Mouse (Mus musculus) neutrophil, adult 83 days (primary cell): ENCODE results near the gene Oxsr1. TPM values are rescaled to one million over a fixed set of nuclear protein-coding genes. Genes with fewer than 3 reads are reported as not detected.

Source experiments
- total RNA-seq, 2 experiments: library from RNA; stranded (reverse); gene quantifications; one replicate each; pipeline ENCODE4 v1.2.4; 2023

Gene Oxsr1
- total RNA-seq: 10 to 100 TPM; 24.2 to 25.8 TPM

GRCm38 (mm10) chr9:119322289-119323259 is at the start of gene Oxsr1:
Gene Oxsr1, minus strand, starts transcription at chr9:119322427.

GRCm38 (mm10) chr9:119365284-119365683 is 43.1 kb upstream of the Oxsr1 start, which contains the start of gene Slc22a14:
Gene Slc22a14, minus strand, starts transcription at chr9:119365553.

GRCm38 (mm10) chr9:119357331-119358057 is 35.3 kb upstream of the Oxsr1 start, which contains the start of gene Xylb:
Gene Xylb, plus strand, starts transcription at chr9:119357381.

GRCm38 (mm10) chr9:119340909-119341816 is 18.9 kb upstream of the Oxsr1 start, which contains the start of gene Myd88:
Gene Myd88, minus strand, starts transcription at chr9:119341411.

GRCm38 (mm10) chr9:119339558-119340211 is 17.5 kb upstream of the Oxsr1 start, which contains the start of gene Acaa1a:
Gene Acaa1a, plus strand, starts transcription at chr9:119339676.

GRCm38 (mm10) chr9:119208998-119209397 is 113.2 kb downstream of the Oxsr1 start, which contains the start of gene Slc22a13:
Gene Slc22a13, minus strand, starts transcription at chr9:119209098.

Other genes with a start within 250 kb of the Oxsr1 start
- 1 to 10 TPM in 1 of 2 experiments, under 1 TPM in 1; 0.85 to 2.3 TPM for gene Plcd1, start 228.9 kb downstream of the Oxsr1 start, total RNA-seq
- under 1 TPM in 1 of 2 experiments, not detected in 1; 0.57 TPM for gene Dlec1, start 219.9 kb downstream of the Oxsr1 start, total RNA-seq
- gene Acaa1b, start 165.3 kb downstream of the Oxsr1 start, total RNA-seq: under 1 TPM; 0.26 to 0.88 TPM
- not detected for gene Gm47289, start 163.3 kb downstream of the Oxsr1 start, total RNA-seq
- gene Slc22a13, start 113.3 kb downstream of the Oxsr1 start, total RNA-seq: not detected
- gene Acaa1a, start 17.2 kb upstream of the Oxsr1 start, total RNA-seq: 10 to 100 TPM; 47.4 to 49.3 TPM
- gene Myd88, start 19.0 kb upstream of the Oxsr1 start, total RNA-seq: 10 to 100 TPM; 71.1 to 86.1 TPM
- 1 to 10 TPM in 1 of 2 experiments, under 1 TPM in 1; 0.97 to 1.1 TPM for gene Xylb, start 35.0 kb upstream of the Oxsr1 start, total RNA-seq
- gene Slc22a14, start 43.1 kb upstream of the Oxsr1 start, total RNA-seq: not detected
- 1 to 10 TPM; 1.2 to 1.6 TPM for gene Acvr2b, start 79.7 kb upstream of the Oxsr1 start, total RNA-seq
- 1 to 10 TPM; 3.8 to 4.0 TPM for gene Exog, start 122.5 kb upstream of the Oxsr1 start, total RNA-seq